Mouse (Mus musculus) inflammation-experienced regulatory T-cells, adult 6 months (primary cell): ENCODE data around the gene Vax2. TPM values are rescaled to one million over a fixed set of nuclear protein-coding genes. Genes with fewer than 3 reads are reported as not detected.

Experiments
- ATAC-seq: one replicate; pipeline ENCODE4 v1.8.0; 2017
- polyA plus RNA-seq, 3 experiments: library from polyadenylated mRNA; unstranded; fragments of 100-300 nt; shearing (Covaris generic); gene quantifications; one replicate each; pipeline ENCODE4 v1.2.1; 2017

The Vax2 gene
- polyA plus RNA-seq, 3 experiments from 2014 or later = 1.3 TPM; not detected in 2

DNA sequence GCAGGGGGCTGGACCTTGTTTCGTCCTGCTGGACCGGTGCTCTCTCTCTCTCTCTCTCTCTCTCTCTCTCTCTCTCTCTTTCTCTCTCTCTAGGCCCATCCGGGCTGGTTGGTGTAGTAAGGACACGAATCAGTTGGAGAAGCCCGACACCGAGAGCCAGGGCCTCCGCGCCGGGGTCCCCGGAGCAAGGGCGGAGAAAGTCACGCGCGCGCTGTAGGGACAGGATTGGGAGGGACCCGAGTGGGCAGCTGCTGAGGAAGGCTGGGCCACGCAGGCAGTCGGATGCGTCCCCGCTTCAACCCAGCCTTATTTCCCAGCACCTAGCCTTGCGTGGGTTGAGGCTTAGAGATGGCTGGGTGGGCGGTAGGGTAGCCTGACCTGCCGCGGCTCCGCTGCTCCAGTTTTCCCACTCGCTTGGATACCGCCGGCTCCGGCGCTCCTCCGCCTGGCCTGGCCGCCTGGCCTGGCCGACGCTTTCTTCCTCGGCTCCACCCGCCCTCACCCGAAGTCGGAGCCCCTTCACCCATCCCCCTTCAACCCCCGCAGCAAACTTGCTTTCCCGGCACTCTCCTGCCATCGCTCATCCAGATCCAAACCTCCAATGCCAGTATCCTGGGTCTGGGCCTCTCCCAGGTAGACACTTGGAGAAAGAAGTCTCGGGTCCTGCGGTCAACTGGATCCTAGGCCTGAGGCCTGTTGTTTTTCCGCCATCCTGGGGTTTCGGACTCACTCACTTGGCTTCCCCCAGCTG, 836 bp downstream of the Vax2 start:
- no peak for ATAC-seq

DNA sequence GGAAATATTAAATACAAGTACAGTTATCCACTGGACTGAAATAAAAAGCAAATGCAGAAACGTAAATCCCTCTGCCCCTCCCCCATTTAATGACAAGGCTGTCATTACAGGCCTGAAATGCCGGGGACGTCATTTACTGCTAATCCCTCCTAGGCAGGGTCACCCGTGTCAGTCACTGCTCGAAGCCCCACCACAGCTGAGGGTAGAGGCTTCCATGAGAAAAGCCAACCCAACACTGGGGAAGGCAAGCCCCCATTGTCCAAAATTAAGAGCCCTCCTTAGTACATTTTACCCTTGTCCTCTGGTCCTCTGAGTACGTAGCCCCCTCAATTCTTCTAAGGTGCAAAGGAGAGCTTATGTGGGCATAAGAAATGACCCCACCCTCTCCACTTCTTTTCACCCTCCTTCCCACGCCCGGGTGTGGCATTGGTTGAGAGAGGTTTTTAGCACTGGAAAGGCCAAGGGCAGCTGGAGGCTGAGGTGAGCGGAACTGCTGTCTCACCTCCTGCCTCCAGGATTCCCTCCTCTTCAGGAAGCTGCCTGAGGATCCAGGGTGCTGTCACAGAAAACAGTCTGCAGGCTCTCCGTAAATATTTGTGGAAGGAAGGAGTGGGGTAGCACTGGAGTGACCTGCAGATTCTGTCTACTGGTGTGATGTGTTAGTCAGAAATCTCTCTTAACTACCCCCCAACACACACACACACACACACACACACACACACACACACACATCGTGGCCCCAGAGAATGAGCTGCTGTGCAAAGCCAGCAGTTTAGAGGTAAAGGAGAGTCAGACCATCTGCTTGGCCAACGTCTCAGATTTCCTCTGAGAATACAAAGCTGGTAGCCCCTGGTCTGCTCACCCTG, 2.4 kb downstream of the Vax2 start:
- ATAC-seq = no peak

DNA sequence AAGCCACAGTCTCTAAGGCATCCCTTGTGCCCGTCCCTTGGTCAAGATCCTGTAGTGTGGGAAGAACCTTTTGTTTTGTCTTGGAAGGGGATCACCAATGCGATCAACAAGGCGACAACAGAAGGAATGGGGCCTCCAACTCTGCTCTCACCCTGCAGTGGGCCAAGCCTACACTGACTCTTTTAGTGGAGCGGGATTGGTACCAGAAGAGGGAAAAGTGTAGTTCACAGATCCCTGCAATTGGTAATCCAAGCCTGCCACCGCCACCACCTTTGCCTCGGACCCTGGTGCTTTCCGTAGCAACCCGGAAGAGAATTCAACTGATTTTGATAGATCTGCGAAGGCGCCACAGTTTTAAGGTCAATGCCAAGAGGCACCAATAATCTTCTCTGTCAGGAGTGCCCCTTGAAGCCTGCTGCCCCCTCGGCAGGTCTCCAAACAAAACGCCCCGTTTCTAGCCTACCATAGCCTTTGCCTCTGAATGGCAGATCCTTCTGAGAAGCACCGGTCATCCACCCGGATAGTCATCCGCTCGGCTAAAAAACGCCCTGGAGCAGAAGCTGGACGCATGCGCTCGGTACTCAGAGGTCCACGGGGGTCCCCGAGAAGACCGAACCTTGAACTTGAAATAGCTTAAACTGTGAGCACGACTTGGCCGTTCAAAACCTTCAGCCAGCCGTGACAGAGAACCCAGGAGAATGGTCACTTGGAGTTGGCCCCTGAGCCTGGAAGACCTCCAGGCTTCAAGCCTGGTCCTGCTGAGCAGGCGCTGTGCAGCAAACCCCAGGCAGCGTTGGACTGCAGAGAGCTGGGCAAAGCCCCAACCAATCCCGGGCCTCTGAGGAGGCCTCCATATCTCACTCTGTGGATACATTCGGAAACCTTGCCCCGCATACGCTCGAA, 3.4 kb downstream of the Vax2 start:
- no peak for ATAC-seq

DNA sequence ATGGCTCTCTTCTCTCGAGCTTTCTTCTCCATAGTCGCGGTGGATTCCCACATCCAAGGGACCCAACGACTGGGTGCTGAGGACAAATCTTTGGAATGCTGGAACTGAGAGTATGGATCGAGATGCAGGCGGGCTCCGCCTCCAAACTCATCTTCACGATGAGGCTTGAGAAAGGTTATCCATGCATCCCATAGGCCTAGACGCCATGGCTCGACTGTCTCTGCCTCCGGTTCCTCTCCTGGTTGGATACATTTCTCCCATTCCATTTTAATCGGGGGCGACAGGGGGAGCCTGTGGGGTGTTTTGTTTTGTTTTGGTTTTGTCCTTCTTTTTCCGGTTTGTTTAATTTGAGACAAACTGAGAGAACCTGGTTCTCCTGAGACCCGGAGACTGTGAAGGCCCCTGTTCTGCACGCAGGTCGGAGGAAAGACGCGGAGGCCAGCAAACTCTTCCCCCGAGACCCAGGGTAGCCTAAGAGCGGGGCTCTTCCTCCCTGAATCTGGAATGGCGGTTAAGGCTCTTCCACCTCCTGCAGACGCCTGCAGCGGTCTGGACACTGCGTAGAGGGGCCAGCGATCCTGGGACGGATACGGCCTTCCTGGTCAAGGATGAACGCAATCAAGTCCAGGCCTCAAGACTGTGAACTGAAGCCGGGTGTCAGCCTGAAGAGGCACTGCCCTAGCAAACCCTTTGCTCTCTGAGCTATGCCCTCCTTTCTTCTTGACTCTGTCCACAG, 4.6 kb downstream of the Vax2 start:
- no peak for ATAC-seq

DNA sequence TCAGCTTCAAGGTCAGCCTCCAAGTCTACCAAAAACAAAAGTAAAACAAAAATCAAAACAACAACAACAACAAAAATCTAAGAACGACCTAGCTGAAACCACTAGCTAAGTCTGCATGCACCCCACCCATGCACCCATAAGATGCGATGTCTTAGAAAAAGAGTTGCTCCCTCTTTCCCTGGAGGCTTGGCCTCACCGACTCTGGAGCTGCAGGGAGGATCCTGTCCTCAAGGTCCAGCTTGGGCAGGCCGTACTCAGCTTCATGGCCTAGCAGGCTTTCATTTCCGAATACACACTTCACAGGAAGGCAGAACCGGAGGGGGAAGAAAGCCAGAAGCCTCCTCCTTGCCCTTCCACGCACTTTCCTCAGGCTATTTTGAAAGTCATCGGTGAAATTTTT, 6.0 kb downstream of the Vax2 start:
- ATAC-seq = no peak

DNA sequence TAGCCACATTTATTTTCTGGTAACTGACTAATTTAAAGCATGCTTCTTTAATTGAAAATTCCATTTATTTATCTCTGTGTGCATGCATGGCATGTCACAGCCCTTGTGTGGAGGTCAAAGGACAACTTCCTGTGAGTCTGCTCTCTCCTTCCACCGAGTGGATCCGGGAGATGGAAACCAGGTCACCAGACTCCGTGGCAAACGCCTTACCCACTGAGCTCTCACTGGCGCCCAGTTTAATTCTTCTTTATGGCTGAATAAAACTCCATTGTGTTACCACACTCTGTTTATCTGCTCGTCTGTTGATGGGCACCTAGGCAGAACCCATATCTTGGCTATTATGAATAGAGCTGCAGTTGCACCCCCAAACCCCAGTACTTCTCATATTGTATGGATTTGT, 11.5 kb downstream of the Vax2 start:
- no peak for ATAC-seq

DNA sequence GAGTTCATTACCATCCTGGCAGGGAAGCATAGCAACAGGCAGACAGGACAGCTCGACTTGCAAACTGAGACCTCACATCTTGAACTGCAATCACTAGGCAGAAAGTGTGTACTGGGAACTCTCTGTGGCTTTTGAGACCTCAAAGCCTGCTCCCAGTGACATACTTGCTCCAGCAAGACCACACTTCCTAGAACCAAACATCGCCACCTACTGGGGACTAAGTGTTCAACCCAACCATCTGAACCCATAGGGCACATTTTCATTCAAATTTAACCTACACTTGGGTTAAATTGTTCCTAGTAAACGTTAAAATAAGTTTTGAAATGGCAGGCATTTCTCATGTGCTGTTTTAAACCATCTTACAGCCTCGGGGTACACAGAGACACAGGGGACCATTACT, 16.1 kb downstream of the Vax2 start:
- no peak for ATAC-seq

DNA sequence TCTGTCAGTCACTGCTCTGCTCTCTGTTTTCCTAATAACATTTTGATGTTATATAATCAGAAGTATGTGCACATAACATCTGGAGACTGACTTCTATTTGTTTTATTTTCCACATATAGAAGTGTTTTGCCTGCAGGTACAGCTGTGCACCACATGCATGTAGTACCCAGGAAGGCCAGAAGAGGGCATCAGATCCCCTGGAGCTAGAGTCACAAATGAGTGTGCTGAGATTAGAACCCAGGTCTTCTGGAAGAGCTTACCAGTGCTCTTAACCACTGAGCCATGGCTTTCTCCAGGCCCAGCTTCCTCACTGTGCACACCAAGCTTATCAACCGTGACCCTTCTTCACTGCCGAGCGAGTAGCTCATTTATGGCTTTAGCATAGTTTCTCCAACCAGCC, 17.4 kb downstream of the Vax2 start:
- ATAC-seq = no peak

DNA sequence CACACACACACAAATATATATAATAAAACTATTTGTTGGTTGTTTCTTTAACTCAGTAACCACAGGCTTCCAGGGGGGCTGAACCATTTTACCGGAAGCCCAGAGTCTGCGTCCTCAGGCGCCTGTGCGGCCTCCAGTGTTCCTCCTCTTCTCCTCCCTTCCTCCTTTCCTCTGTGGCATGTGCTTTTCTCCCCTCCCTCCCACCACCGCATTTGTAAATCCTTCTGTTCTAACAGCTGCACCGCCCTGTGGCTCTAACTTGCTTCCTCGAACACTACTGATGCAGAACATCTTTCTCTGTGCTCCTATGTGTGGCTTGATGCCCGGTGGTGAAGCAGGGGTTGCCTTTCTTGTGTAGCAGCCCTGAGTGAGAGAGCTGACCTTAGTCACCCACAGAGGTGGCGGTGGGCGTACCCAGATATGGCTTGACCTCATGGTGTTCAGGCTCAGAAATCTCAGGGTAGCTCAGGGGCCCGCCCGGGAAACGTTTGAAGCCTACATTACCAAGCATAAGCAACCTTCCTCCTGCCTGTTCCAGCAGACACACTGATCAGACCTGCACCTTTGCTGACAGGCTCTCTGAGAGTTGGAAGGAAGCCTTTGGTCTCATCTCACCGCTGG, 18.4 kb downstream of the Vax2 start:
- ATAC-seq = no peak

DNA sequence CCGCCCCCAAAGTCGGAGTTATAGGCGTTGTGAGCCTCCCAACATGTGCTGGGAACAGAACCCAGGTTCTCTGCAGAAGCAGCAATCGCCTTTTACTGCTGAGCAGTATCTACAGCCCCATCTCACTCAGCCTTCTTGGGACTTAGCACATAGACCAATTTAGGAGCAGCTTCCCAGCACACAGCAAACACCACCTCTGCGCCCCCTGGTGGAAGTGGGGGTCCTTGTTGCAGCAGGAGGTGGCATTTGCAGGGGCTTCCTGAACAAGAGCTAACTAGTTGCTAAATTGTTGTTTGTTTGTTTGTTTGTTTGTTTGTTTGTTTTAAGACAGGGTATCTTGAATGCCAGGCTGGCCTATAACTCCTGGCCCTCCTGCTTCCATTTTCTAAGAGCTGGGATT, 20.1 kb downstream of the Vax2 start:
- ATAC-seq = no peak

DNA sequence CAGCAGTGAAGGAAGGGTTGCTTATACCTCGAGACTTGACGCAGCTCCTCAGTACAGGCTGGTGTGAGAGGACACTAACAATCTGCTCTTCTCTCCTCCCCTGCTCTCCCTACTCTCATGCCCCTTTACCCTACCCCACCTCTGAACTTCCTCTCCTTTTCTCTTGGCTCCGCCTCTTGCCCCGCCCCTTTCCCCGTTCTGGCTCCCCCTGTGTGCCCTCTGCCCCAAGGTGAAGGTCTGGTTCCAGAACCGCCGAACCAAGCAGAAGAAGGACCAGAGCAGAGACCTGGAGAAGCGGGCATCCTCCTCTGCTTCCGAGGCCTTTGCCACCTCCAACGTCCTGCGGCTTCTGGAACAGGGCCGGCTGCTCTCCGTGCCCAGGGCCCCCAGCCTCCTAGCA, 26.2 kb downstream of the Vax2 start:
- no peak for ATAC-seq

DNA sequence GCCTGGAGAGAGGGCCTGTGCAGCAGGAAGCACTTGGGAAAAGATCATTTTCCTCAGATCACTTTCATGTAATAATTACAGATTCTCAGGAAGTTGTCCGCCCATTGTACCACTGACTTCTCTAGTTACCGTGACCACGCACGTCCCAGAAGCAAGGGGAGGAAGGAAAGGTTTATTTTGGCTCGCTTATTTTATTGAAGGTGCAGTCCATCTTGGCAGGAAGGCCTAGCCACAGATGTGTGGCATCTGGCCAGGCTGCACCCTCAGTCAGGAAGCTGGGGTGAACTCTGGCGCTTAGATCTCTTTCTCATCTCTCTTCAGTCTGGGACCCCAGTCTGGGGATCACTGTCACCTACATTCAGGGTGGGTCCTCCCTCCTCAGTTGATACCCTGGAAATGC, 27.5 kb downstream of the Vax2 start:
- ATAC-seq = no peak

DNA sequence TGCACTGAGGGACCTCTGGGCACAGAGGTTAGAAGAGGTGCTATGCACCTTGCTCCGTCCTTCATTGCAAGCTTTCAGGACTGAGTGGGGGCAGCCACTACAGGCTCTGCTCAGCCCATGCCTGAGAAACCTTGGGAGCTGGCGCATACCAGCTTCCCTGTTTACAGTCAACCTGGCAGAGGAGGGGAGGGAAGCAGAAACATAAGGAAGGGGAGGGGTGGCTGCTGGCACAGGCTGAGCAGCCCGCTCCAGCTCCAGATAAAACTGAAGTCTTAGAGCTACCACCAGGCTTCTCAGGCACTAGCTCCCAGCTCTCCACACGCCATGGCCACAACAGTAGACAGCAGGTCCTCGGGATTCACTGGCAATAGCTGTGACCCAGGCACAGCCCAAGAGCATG, 31.7 kb downstream of the Vax2 start, which contains the start of gene Atp6v1b1:
Gene Atp6v1b1, plus strand, starts transcription at position 230 of the 400 bp plus-strand sequence.
- no peak for ATAC-seq

DNA sequence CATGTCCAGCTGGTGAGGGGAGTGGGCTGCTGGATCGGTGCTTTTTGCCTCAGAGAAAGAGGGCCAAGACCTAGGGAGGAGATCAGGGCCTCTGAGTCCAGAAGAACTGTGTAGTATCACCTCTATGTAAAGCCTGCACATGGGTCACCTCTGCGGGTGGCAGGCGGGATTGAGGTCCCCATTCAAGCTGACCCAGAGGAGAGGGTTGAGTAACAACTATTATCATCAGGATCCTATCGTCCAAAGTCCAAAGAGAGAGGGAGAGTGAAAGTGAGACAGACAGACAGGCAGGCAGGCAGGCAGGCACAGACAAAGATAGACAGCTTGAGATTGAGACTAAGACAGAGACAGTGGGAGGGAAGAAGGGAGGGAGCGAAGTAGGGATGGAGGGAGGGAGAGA, 32.1 kb downstream of the Vax2 start:
- no peak for ATAC-seq

DNA sequence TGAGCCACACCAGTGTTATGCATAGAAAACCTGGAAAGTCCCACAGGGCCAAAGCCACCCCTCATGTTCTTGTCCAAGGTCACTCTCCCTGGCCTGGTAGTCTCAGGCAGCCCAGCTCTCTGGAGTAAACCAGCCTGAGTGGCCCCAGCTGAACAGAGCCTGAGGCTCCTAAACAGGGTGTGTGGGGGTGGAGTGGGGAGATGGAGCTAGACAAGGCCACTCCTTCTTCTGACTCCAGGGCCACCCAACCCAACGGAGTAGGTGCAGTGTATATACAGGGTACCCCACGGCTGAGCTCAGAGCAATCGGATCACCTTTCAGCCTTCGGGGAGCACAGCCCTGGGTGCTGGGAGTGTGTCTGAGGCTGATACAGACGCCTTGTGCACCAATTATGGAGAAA, 33.1 kb downstream of the Vax2 start:
- ATAC-seq = no peak

DNA sequence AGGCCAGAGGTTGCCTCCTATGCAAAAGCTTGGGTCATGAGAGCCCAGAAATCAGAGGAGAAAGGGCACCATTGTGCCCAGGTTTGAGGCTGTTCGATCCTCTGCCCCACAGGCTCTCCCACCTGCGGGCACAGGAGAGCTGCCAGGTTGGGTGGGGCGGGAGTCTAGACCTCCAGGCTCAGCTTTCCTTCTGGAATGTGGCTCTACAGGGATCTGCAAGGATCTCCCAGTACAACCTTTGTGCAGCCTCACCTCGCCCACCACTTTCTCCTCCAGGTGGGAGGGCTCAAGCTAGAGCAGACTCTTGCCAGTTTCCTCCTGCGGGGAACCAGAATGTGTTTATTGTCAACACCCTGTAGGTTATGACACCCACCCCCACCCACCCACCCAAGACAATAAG, 33.5 kb downstream of the Vax2 start:
- no peak for ATAC-seq

DNA sequence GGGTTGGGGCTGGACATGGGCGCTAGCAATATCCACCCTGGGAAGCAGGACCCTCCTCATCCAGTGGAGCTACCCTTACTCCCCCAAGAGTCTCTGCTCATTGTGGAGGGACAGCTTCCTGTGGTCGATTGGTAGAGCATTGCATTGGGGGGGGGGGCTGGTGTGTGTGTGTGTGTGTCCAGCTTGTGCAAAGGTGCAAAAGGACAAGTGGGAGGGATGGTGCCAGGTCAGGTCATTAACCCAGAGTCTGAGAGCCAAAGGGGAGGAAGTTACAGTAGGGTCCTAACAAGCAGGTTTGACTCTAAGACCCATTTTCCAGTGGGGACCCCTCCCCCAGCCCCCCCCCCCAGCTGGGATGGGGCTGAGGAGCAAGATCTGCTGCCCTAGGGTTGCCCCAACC, 34.4 kb downstream of the Vax2 start:
- ATAC-seq = no peak

DNA sequence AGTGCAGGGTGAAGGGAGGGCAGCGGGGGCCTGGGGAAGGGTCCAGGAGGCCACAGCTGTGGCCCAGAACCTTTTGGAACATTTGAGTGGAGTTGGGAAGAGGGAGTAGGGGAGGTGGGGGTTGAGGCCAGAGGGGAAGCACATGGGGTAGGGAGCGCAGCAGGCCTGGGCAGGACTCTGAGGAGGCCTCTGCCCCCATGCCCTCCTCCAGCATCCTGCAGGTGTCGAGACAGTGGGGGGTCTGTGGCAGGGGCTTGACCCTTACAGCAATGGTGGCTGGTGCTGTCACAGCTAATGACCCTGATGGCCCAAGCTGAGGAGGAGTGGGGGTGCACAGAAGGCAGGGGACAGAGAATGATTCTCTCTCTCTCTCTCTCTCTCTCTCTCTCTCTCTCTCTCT, 38.2 kb downstream of the Vax2 start:
- ATAC-seq = no peak

DNA sequence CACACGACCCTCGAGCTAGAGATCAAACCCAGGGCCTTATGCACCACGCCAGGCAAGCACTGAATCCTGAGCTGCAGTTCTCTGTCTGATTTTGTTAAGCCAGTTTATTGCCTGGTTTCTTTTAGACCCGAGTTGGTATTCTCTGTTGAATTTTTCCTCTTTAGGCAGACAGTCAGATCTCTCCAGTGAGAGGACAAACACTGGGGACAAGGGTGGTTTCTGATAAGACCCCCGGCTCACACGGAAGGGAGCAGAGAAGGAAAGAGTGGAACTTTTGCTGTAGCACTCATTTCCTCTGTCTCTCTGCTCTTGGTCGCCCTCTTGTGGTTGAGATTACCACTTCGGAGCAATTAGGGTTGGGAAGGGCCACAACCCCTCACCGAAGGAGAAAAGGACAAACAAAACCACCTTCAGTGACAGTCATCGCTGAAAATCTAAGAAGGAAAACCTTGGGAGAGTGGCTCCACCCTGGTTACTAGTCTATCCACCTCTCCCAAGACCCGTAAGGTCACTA, 39.2 kb downstream of the Vax2 start:
- ATAC-seq = no peak

DNA sequence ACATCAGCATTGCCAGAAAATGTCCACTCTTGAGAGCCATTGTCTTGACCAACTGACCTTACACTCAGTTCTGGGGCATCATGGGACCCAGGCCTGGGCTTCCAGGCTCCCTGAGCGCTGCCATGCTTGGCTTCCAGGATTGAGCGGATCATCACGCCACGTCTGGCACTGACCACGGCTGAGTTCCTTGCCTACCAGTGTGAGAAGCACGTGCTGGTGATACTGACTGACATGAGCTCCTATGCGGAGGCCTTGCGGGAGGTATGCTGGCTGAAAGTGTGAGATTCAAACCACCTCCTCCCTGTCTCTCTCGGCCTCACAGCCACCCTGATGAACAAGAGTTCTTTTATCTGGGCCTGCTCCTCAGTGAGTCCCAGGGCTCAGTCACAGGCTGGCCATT, 45.0 kb downstream of the Vax2 start:
- ATAC-seq = no peak

DNA sequence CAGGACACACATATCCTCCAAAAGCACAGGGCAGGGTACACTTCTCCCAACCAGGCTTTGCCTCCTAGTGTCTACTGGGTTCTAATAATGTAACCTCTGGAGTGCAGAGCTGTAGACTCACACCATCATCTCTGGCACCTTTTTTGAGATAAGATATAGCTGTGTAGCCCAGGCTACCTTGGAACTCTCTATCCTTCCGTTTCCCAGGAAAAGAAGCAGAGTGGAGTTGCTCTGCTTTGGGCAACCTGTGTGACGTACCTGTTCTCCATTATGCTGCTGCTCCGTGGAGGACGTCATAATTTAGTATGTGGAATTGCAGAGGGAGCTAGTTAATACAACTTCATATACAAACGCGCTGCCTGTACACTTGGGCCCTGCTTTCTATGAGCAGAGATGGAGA, 51.3 kb downstream of the Vax2 start, which contains the start of gene Ankrd53:
Gene Ankrd53, plus strand, starts transcription at position 301 of the 400 bp plus-strand sequence.
- no peak for ATAC-seq
